Mouse (Mus musculus) liver, embryonic 14.5 days (tissue): ENCODE data around the gene Col5a2. TPM values are rescaled to one million over a fixed set of nuclear protein-coding genes. Genes with fewer than 3 reads are reported as not detected.

Source experiments
- ATAC-seq: fragments of 200-750 bp; cut with Nextera tagmentation; 2 replicates; pipeline ENCODE4 v1.8.0; 2017; ENCODE audit warnings: moderate number of reproducible peaks, mild to moderate bottlenecking, moderate library complexity; ENCODE audit not compliant: insufficient read depth
- DNase-seq, 3 experiments: peaks; one replicate each; pipeline ENCODE4 v3.0.0-alpha.2; 2012 to 2013; ENCODE audit warnings: low read depth in 3 of 3, low spot score in 3 of 3
- H3K27ac ChIP-seq: fragments of 300-500 bp; sonication (generic); 2 replicates; pipeline ENCODE4 v1.5.1; 2014; ENCODE audit warnings: moderate library complexity, mild to moderate bottlenecking, control low read depth, inconsistent platforms
- H3K27me3 ChIP-seq: fragments of 300-500 bp; sonication (generic); 2 replicates; pipeline ENCODE4 v1.6.1; 2014; ENCODE audit warnings: mild to moderate bottlenecking, low read length, moderate library complexity; ENCODE audit not compliant: control insufficient read depth, insufficient read depth
- H3K36me3 ChIP-seq: fragments of 300-500 bp; sonication (generic); replicated peaks from 2 replicates; pipeline ENCODE4 v1.6.1; 2014; ENCODE audit warnings: low read depth; ENCODE audit not compliant: control insufficient read depth, insufficient read depth
- H3K4me1 ChIP-seq, 2 experiments: fragments of 200-500 bp in 1 of 2; fragments of 300-500 bp in 1 of 2; sonication (generic) in 1 of 2; replicated peaks; 2 replicates each; pipeline ENCODE4 v1.6.1; 2012 to 2014; ENCODE audit warnings: antibody characterized with exemption in 1 of 2, inconsistent platforms in 1 of 2, low read length in 1 of 2; ENCODE audit not compliant: control insufficient read depth in 2 of 2, insufficient read depth in 2 of 2
- H3K4me2 ChIP-seq: fragments of 300-500 bp; sonication (generic); 2 replicates; pipeline ENCODE4 v1.6.1; 2014; ENCODE audit warnings: low read depth, mild to moderate bottlenecking, control low read depth, moderate library complexity
- H3K4me3 ChIP-seq, 2 experiments: fragments of 200-500 bp in 1 of 2; fragments of 300-500 bp in 1 of 2; sonication (generic) in 1 of 2; 2 replicates each; pipeline ENCODE4 v1.5.1; 2012 to 2014; ENCODE audit warnings: low read depth in 2 of 2, low read length in 2 of 2, mild to moderate bottlenecking in 2 of 2, control low read depth in 1 of 2, inconsistent platforms in 1 of 2, moderate library complexity in 1 of 2; ENCODE audit not compliant: insufficient read depth in 1 of 2
- H3K9ac ChIP-seq: fragments of 300-500 bp; sonication (generic); replicated peaks from 2 replicates; pipeline ENCODE4 v1.6.1; 2014; ENCODE audit warnings: mild to moderate bottlenecking, control low read depth, moderate library complexity
- H3K9me3 ChIP-seq: fragments of 300-500 bp; sonication (generic); 2 replicates; pipeline ENCODE4 v1.6.1; 2016; ENCODE audit warnings: low read length, mixed read lengths; ENCODE audit not compliant: control insufficient read depth
- CTCF ChIP-seq: IDR thresholded peaks from 2 replicates; pipeline ENCODE4 v1.5.1; 2016; ENCODE audit warnings: antibody characterized with exemption, low read depth, control low read depth
- EP300 ChIP-seq: IDR thresholded peaks from 2 replicates; pipeline ENCODE4 v1.6.1; 2016; ENCODE audit warnings: antibody characterized with exemption, low read depth
- WGBS: fragments of 180-500 bp; shearing (Covaris S2); extraction: QIAGEN DNeasy Blood & Tissue Kit; methylation state at CpG from one replicate; pipeline ENCODE4 v1.1.7; 2014; ENCODE audit not compliant: insufficient replicate concordance; 5-methylcytosine and 5-hydroxymethylcytosine counted together
- polyA plus RNA-seq, 2 experiments: library from polyadenylated mRNA; depleted of rRNA in 1 of 2; stranded (reverse) in 1 of 2; unstranded in 1 of 2; fragments of >200 nt; fragmentation: Nextera tagmentation in 1 of 2; extraction: Ambion mirVana in 1 of 2; gene quantifications; 2 replicates each; pipeline versions ENCODE4 v1.2.1 to v1.2.3; 2012 to 2014

The Col5a2 gene
- polyA plus RNA-seq, 2 experiments, result 3.8 to 4.2 TPM

GRCm38 (mm10) chr1:45481876-45482275 lies 21.2 kb downstream of the Col5a2 start:
- Histone ChIP-seq H3K36me3 (no peaks in the 10 kb centered on the region), H3K27me3 (no peaks in the 10 kb centered on the region), H3K9me3 (no peaks in the 10 kb centered on the region), H3K27ac (no peak overlapping the region), H3K4me3 (no peak overlapping the region), H3K4me1 (no peaks in the 10 kb centered on the region), H3K9ac (no peak overlapping the region), H3K4me2 (no peak overlapping the region)
- TF ChIP-seq EP300, result no peak
- TF ChIP-seq CTCF, result no peak
- WGBS, result 74% methylated on average over 1 of the region's 1 CpGs
- no peak for DNase-seq
- ATAC-seq, result no peak

- no peak overlapping the region for H3K4me2 ChIP-seq
- ATAC-seq (no peak), DNase-seq (no peak)
- H3K36me3 ChIP-seq, result no peaks in the 10 kb centered on the region
- no peak overlapping the region for H3K9ac ChIP-seq
- no peak overlapping the region for H3K27ac ChIP-seq
- H3K4me3 ChIP-seq, result no peak overlapping the region
- H3K4me1 ChIP-seq, result no peaks in the 10 kb centered on the region
- no peaks in the 10 kb centered on the region for H3K27me3 ChIP-seq
- no peaks in the 10 kb centered on the region for H3K9me3 ChIP-seq
- TF ChIP-seq CTCF (no peak), EP300 (no peak)
Observed at GRCm38 (mm10) chr1:45479087-45479486, 24.0 kb downstream of the Col5a2 start.

- no peaks in the 10 kb centered on the region for H3K36me3 ChIP-seq
- no peaks in the 10 kb centered on the region for H3K9me3 ChIP-seq
- H3K27me3 ChIP-seq, result no peaks in the 10 kb centered on the region
- H3K4me3 ChIP-seq, result no peak overlapping the region
- WGBS, result 54% methylated on average over 4 of the region's 4 CpGs
- no peak overlapping the region for H3K4me2 ChIP-seq
- DNase-seq, result no peak
- TF ChIP-seq EP300 (no peak), CTCF (no peak)
- no peak overlapping the region for H3K27ac ChIP-seq
- H3K4me1 ChIP-seq, result no peaks in the 10 kb centered on the region
- ATAC-seq, result no peak
- no peak overlapping the region for H3K9ac ChIP-seq
Observed at GRCm38 (mm10) chr1:45472751-45473150, 30.3 kb downstream of the Col5a2 start.

- H3K4me1 ChIP-seq, result no peaks in the 10 kb centered on the region
- 68% methylated on average over 2 of the region's 2 CpGs for WGBS
- H3K4me3 ChIP-seq, result no peak overlapping the region
- H3K9ac ChIP-seq, result no peak overlapping the region
- H3K9me3 ChIP-seq, result no peaks in the 10 kb centered on the region
- no peaks in the 10 kb centered on the region for H3K27me3 ChIP-seq
- H3K36me3 ChIP-seq, result no peaks in the 10 kb centered on the region
- no peak overlapping the region for H3K27ac ChIP-seq
- no peak for TF ChIP-seq EP300
- H3K4me2 ChIP-seq, result no peak overlapping the region
- no peak for ATAC-seq
- no peak for DNase-seq
Observed at GRCm38 (mm10) chr1:45460767-45461166, 42.3 kb downstream of the Col5a2 start.

GRCm38 (mm10) chr1:45455763-45456162 lies 47.3 kb downstream of the Col5a2 start:
- 65% methylated on average over 1 of the region's 1 CpGs for WGBS
- Histone ChIP-seq H3K9ac (no peak overlapping the region), H3K4me2 (no peak overlapping the region), H3K27me3 (no peaks in the 10 kb centered on the region), H3K4me3 (no peak overlapping the region), H3K4me1 (no peaks in the 10 kb centered on the region), H3K27ac (no peak overlapping the region), H3K9me3 (no peaks in the 10 kb centered on the region), H3K36me3 (no peaks in the 10 kb centered on the region)
- no peak for TF ChIP-seq CTCF
- TF ChIP-seq EP300, result no peak
- DNase-seq (no peak), ATAC-seq (no peak)

- no peak overlapping the region for H3K4me2 ChIP-seq
- no peaks in the 10 kb centered on the region for H3K4me1 ChIP-seq
- no peak overlapping the region for H3K27ac ChIP-seq
- no peak overlapping the region for H3K9ac ChIP-seq
- TF ChIP-seq EP300, result no peak
- no peak for TF ChIP-seq CTCF
- 54% methylated on average over 1 of the region's 1 CpGs for WGBS
- ATAC-seq (no peak), DNase-seq (no peak)
- no peaks in the 10 kb centered on the region for H3K27me3 ChIP-seq
- no peak overlapping the region for H3K4me3 ChIP-seq
- no peaks in the 10 kb centered on the region for H3K9me3 ChIP-seq
- H3K36me3 ChIP-seq, result no peaks in the 10 kb centered on the region
Observed at GRCm38 (mm10) chr1:45448856-45449255, 54.2 kb downstream of the Col5a2 start.
